Mouse (Mus musculus): Measurements from ENCODE around the gene Plet1. TPM values are rescaled to one million over a fixed set of nuclear protein-coding genes. Genes with fewer than 3 reads are reported as not detected.

Plet1 gene
- polyA plus RNA-seq (2017; shearing (Covaris generic)) = under 1 TPM; 0.31 to 0.33 TPM

GRCm38 (mm10) chr9:50494311-50494710, at the start of gene Plet1:
Plet1 (plus strand) TSS chr9:50494525.

GRCm38 (mm10) chr9:50528293-50528892, 34.1 kb downstream of the Plet1 start, which contains the start of gene Pts:
Pts (minus strand) TSS chr9:50528724.

GRCm38 (mm10) chr9:50554241-50555093, 60.1 kb downstream of the Plet1 start, which contains the start of gene Il18:
Il18 (plus strand) TSS chr9:50554827.

GRCm38 (mm10) chr9:50555094-50555446, 60.7 kb downstream of the Plet1 start, which contains the start of gene Bco2:
Bco2 (minus strand) TSS chr9:50555181.

Other genes with a start within 250 kb of the Plet1 start
- 100 to 1,000 TPM; 544 to 711 TPM for gene Rpl10-ps3, start 149.6 kb upstream of the Plet1 start, polyA plus RNA-seq (2017; shearing (Covaris generic))
- gene Pts, start 34.2 kb downstream of the Plet1 start, polyA plus RNA-seq (2017; shearing (Covaris generic)) = 100 to 1,000 TPM; 127 to 128 TPM
- gene Il18, start 60.3 kb downstream of the Plet1 start, polyA plus RNA-seq (2017; shearing (Covaris generic)) = 1 to 10 TPM; 3.9 to 7.6 TPM
- under 1 TPM; 0.82 TPM for gene Bco2, start 60.7 kb downstream of the Plet1 start, polyA plus RNA-seq (2017; shearing (Covaris generic))
- under 1 TPM in 1 of 2 experiments, not detected in 1; 0.16 TPM for gene Tex12, start 66.8 kb downstream of the Plet1 start, polyA plus RNA-seq (2017; shearing (Covaris generic))
- 100 to 1,000 TPM; 189 to 227 TPM for gene Sdhd, start 109.3 kb downstream of the Plet1 start, polyA plus RNA-seq (2017; shearing (Covaris generic))
- gene Timm8b, start 109.4 kb downstream of the Plet1 start, polyA plus RNA-seq (2017; shearing (Covaris generic)) = 100 to 1,000 TPM; 123 to 129 TPM
- gene Pih1d2, start 122.8 kb downstream of the Plet1 start, polyA plus RNA-seq (2017; shearing (Covaris generic)) = 1 to 10 TPM in 1 of 2 experiments, not detected in 1; 1.3 TPM
- 10 to 100 TPM; 25.5 to 30.3 TPM for gene Nkapd1, start 122.9 kb downstream of the Plet1 start, polyA plus RNA-seq (2017; shearing (Covaris generic))
- 10 to 100 TPM; 36.7 to 38.2 TPM for gene Dlat, start 165.3 kb downstream of the Plet1 start, polyA plus RNA-seq (2017; shearing (Covaris generic))
- gene Dixdc1, start 245.0 kb downstream of the Plet1 start, polyA plus RNA-seq (2017; shearing (Covaris generic)) = under 1 TPM; 0.20 to 0.22 TPM

All from activated CD4-positive, CD25-positive, alpha-beta regulatory T cell (primary cell).